Mouse (Mus musculus) heart, embryonic 13.5 days (tissue): ENCODE measurements around the gene Akt3. TPM values are rescaled to one million over a fixed set of nuclear protein-coding genes. Genes with fewer than 3 reads are reported as not detected.

Source experiments
- ATAC-seq: fragments of 200-750 bp; cut with Nextera tagmentation; 2 replicates; pipeline ENCODE4 v1.8.0; 2017; ENCODE audit warnings: moderate TSS enrichment; ENCODE audit not compliant: insufficient number of reproducible peaks, low FRiP score, low TSS enrichment; ENCODE audit errors: extremely low read depth
- H3K27ac ChIP-seq: fragments of 300-500 bp; sonication (generic); replicated peaks from 2 replicates; pipeline ENCODE4 v1.5.1; 2015; ENCODE audit warnings: moderate library complexity, mild to moderate bottlenecking, inconsistent platforms
- H3K27me3 ChIP-seq: fragments of 300-500 bp; sonication (generic); replicated peaks from 2 replicates; pipeline ENCODE4 v1.6.1; 2015; ENCODE audit warnings: mild to moderate bottlenecking, inconsistent platforms
- H3K36me3 ChIP-seq: fragments of 300-500 bp; sonication (generic); 2 replicates; pipeline ENCODE4 v1.6.1; 2015; ENCODE audit warnings: mild to moderate bottlenecking, inconsistent platforms
- H3K4me1 ChIP-seq: fragments of 300-500 bp; sonication (generic); 2 replicates; pipeline ENCODE4 v1.6.1; 2015; ENCODE audit warnings: inconsistent platforms
- H3K4me2 ChIP-seq: fragments of 300-500 bp; sonication (generic); 2 replicates; pipeline ENCODE4 v1.6.1; 2015; ENCODE audit warnings: inconsistent platforms, mild to moderate bottlenecking, moderate library complexity
- H3K4me3 ChIP-seq: fragments of 300-500 bp; sonication (generic); 2 replicates; pipeline ENCODE4 v1.5.1; 2015; ENCODE audit warnings: moderate library complexity, mild to moderate bottlenecking, inconsistent platforms
- H3K9ac ChIP-seq: fragments of 300-500 bp; sonication (generic); 2 replicates; pipeline ENCODE4 v1.6.1; 2015; ENCODE audit warnings: inconsistent platforms, mild to moderate bottlenecking, moderate library complexity
- H3K9me3 ChIP-seq: fragments of 300-500 bp; sonication (generic); 2 replicates; pipeline ENCODE4 v1.6.1; 2016; ENCODE audit warnings: inconsistent platforms
- WGBS: fragments of 180-500 bp; shearing (Covaris S2); methylation state at CpG from one replicate; pipeline ENCODE4 v1.1.7; 2015; ENCODE audit warnings: mixed read lengths; 5-methylcytosine and 5-hydroxymethylcytosine counted together
- polyA plus RNA-seq: library from polyadenylated mRNA; unstranded; fragments of >200 nt; fragmentation: Nextera tagmentation; extraction: Ambion mirVana; gene quantifications from 2 replicates; pipeline ENCODE4 v1.2.1, GENCODE M21; 2015

Akt3 gene
- polyA plus RNA-seq, 1 experiment from 2014 or later = 3.8 TPM

- 12% methylated on average over 3 of the region's 3 CpGs for WGBS
- no peaks in the 10 kb centered on the region for H3K4me1 ChIP-seq
- no peaks in the 10 kb centered on the region for H3K9me3 ChIP-seq
- no peaks in the 10 kb centered on the region for H3K36me3 ChIP-seq
- no peak for ATAC-seq
- H3K27ac ChIP-seq = no peak overlapping the region
- no peak overlapping the region for H3K4me2 ChIP-seq
- no peaks in the 10 kb centered on the region for H3K27me3 ChIP-seq
- H3K4me3 ChIP-seq = no peak overlapping the region
- no peak overlapping the region for H3K9ac ChIP-seq
These were observed 69.3 kb downstream of the Akt3 start for GRCm38 (mm10) chr1:177188708-177189107.

- H3K9ac ChIP-seq = no peak overlapping the region
- ATAC-seq = no peak
These were observed 71.3 kb downstream of the Akt3 start for GRCm38 (mm10) chr1:177186751-177187150.

GRCm38 (mm10) chr1:177179635-177180034 is 78.4 kb downstream of the Akt3 start:
- H3K9ac ChIP-seq = no peak overlapping the region

More at GRCm38 (mm10) chr1:177186751-177187150, 71.3 kb downstream of the Akt3 start:
- Histone ChIP-seq H3K27me3 (no peaks in the 10 kb centered on the region), H3K4me1 (no peaks in the 10 kb centered on the region), H3K27ac (no peak overlapping the region), H3K4me3 (no peak overlapping the region), H3K9me3 (no peaks in the 10 kb centered on the region), H3K36me3 (no peaks in the 10 kb centered on the region), H3K4me2 (no peak overlapping the region)
- WGBS = 74% methylated on average over 2 of the region's 2 CpGs

GRCm38 (mm10) chr1:177175436-177175835 is 82.6 kb downstream of the Akt3 start:
- Histone ChIP-seq H3K9me3 (no peaks in the 10 kb centered on the region), H3K27me3 (no peaks in the 10 kb centered on the region), H3K4me2 (no peak overlapping the region), H3K4me3 (no peak overlapping the region), H3K4me1 (peaks cover 15% of the 10 kb centered on the region), H3K36me3 (no peaks in the 10 kb centered on the region), H3K9ac (no peak overlapping the region), H3K27ac (no peak overlapping the region)
- no peak for ATAC-seq

More at GRCm38 (mm10) chr1:177179635-177180034, 78.4 kb downstream of the Akt3 start:
- Histone ChIP-seq H3K4me2 (no peak overlapping the region), H3K27ac (no peak overlapping the region), H3K4me1 (peaks cover 15% of the 10 kb centered on the region), H3K4me3 (no peak overlapping the region), H3K9me3 (no peaks in the 10 kb centered on the region), H3K36me3 (no peaks in the 10 kb centered on the region), H3K27me3 (no peaks in the 10 kb centered on the region)
- 94% methylated on average over 2 of the region's 2 CpGs for WGBS
- ATAC-seq = no peak

- Histone ChIP-seq H3K4me1 (peaks cover 6% of the 10 kb centered on the region), H3K9me3 (no peaks in the 10 kb centered on the region), H3K4me3 (no peak overlapping the region), H3K4me2 (no peak overlapping the region), H3K27ac (no peak overlapping the region), H3K36me3 (no peaks in the 10 kb centered on the region), H3K9ac (no peak overlapping the region), H3K27me3 (no peaks in the 10 kb centered on the region)
- ATAC-seq = no peak
These were observed 86.7 kb downstream of the Akt3 start for GRCm38 (mm10) chr1:177171300-177171699.

- Histone ChIP-seq H3K9me3 (no peaks in the 10 kb centered on the region), H3K4me3 (no peak overlapping the region), H3K27ac (no peak overlapping the region), H3K27me3 (no peaks in the 10 kb centered on the region), H3K9ac (no peak overlapping the region), H3K4me2 (no peak overlapping the region), H3K36me3 (no peaks in the 10 kb centered on the region), H3K4me1 (peaks cover 6% of the 10 kb centered on the region)
- 51% methylated on average over 2 of the region's 2 CpGs for WGBS
- ATAC-seq = no peak
These were observed 92.2 kb downstream of the Akt3 start for GRCm38 (mm10) chr1:177165789-177166188.

GRCm38 (mm10) chr1:177165336-177165735 is 92.7 kb downstream of the Akt3 start:
- whole genome bisulfite sequencing = 76% methylated on average over 2 of the region's 2 CpGs
- H3K4me1 ChIP-seq = peaks cover 6% of the 10 kb centered on the region
- ATAC-seq = no peak

GRCm38 (mm10) chr1:177150344-177151021 is 107.5 kb downstream of the Akt3 start:
- Histone ChIP-seq H3K27me3 (no peaks in the 10 kb centered on the region), H3K9ac (no peak overlapping the region), H3K9me3 (no peaks in the 10 kb centered on the region), H3K4me1 (peaks cover 8% of the 10 kb centered on the region), H3K4me3 (no peak overlapping the region), H3K27ac (0 out of 2 replicates have a peak overlapping the region, but pooled peaks have one; percentile 12), H3K4me2 (peak overlapping the region; percentile 28), H3K36me3 (no peaks in the 10 kb centered on the region)
- no peak for ATAC-seq
- WGBS = 44% methylated on average over 11 of the region's 11 CpGs

More at GRCm38 (mm10) chr1:177165336-177165735, 92.7 kb downstream of the Akt3 start:
- Histone ChIP-seq H3K27me3 (no peaks in the 10 kb centered on the region), H3K36me3 (no peaks in the 10 kb centered on the region), H3K9ac (no peak overlapping the region), H3K4me2 (no peak overlapping the region), H3K9me3 (no peaks in the 10 kb centered on the region), H3K4me3 (no peak overlapping the region), H3K27ac (no peak overlapping the region)

- H3K27ac ChIP-seq = no peak overlapping the region
- no peaks in the 10 kb centered on the region for H3K36me3 ChIP-seq
- H3K4me1 ChIP-seq = peaks cover 8% of the 10 kb centered on the region
- no peaks in the 10 kb centered on the region for H3K27me3 ChIP-seq
- 71% methylated on average over 2 of the region's 2 CpGs for WGBS
- no peak overlapping the region for H3K4me3 ChIP-seq
- H3K9ac ChIP-seq = no peak overlapping the region
- ATAC-seq = no peak
- H3K4me2 ChIP-seq = no peak overlapping the region
- H3K9me3 ChIP-seq = no peaks in the 10 kb centered on the region
These were observed 109.3 kb downstream of the Akt3 start for GRCm38 (mm10) chr1:177148746-177149145.

GRCm38 (mm10) chr1:177141468-177141867 is 116.5 kb downstream of the Akt3 start:
- Histone ChIP-seq H3K27me3 (no peaks in the 10 kb centered on the region), H3K27ac (no peak overlapping the region), H3K4me1 (no peaks in the 10 kb centered on the region), H3K36me3 (no peaks in the 10 kb centered on the region), H3K4me2 (no peak overlapping the region), H3K9ac (no peak overlapping the region), H3K4me3 (no peak overlapping the region), H3K9me3 (no peaks in the 10 kb centered on the region)
- WGBS = 86% methylated on average over 2 of the region's 2 CpGs
- no peak for ATAC-seq

GRCm38 (mm10) chr1:177139652-177140051 is 118.4 kb downstream of the Akt3 start:
- H3K4me3 ChIP-seq = no peak overlapping the region
- H3K27me3 ChIP-seq = no peaks in the 10 kb centered on the region
- H3K4me1 ChIP-seq = no peaks in the 10 kb centered on the region
- no peaks in the 10 kb centered on the region for H3K36me3 ChIP-seq
- no peaks in the 10 kb centered on the region for H3K9me3 ChIP-seq
- 71% methylated on average over 6 of the region's 6 CpGs for WGBS
- no peak overlapping the region for H3K27ac ChIP-seq
- no peak overlapping the region for H3K4me2 ChIP-seq
- no peak for ATAC-seq
- H3K9ac ChIP-seq = no peak overlapping the region

GRCm38 (mm10) chr1:177131458-177131857 is 126.5 kb downstream of the Akt3 start:
- 77% methylated on average over 2 of the region's 2 CpGs for WGBS
- 0 out of 2 replicates have a peak, but pooled peaks cover 2% of the 10 kb centered on the region for H3K36me3 ChIP-seq
- no peak for ATAC-seq

More at GRCm38 (mm10) chr1:177131458-177131857, 126.5 kb downstream of the Akt3 start:
- H3K27ac ChIP-seq = no peak overlapping the region
- no peak overlapping the region for H3K4me3 ChIP-seq
- peaks cover 7% of the 10 kb centered on the region; the same call in 1 of the 2 replicates for H3K4me1 ChIP-seq
- H3K27me3 ChIP-seq = no peaks in the 10 kb centered on the region
- H3K9me3 ChIP-seq = no peaks in the 10 kb centered on the region
- no peak overlapping the region for H3K9ac ChIP-seq
- no peak overlapping the region for H3K4me2 ChIP-seq
